Mouse (Mus musculus): ENCODE measurements around the gene Sec13. TPM values are rescaled to one million over a fixed set of nuclear protein-coding genes. Genes with fewer than 3 reads are reported as not detected.

Gene Sec13
- polyA plus RNA-seq, 2 experiments from 2014 or later = 139 to 168 TPM

DNA sequence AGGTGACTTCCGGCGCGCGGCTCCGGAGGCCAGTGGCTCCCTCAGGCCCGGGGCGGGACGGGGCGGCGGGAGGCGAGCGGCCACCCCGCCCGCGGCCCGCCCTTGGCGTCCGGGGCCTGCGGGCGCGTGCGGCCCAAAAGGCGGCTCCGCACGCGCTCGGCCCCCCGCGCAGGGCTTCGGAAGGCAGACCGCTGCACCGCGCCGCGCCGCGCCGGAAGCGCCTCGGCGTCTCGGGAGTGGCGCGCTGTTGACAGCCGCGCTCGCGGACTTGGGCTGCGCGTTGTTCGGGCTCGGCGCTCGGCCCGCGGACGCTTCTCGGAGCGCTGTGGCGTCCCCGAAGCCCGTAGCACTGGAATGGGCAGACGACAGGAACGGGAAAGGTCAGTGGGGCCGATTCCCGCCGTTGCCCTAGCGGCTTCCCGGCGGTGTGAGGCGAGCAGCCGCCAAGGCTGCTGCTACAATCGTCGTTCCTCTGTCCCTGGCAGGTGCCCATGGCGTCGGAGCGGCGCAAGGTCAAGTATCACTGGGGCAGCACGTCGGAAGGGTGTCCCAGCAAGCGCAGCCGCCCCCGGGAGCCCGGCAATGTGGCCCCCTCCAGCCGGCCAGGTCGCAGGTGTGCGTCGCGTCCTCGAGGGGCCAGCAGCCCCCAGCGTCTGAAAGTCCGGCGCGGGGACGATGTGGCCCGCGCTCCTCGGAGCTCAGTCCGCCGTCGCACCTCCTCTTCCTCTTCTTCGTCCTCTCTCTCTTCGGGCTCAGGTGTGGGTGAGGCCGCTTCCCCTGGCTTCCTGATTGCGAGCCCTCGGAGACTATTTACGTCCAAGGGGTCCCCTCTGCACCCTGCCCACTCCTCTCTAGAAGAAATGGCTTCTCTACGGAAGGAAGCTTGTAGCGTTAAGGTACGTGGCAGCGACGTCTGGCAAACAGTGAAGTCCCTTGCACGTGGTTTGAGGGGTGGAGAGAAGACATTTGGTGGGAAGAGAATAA lies 43.0 kb downstream of the Sec13 start:
- peak; percentile 3 for ATAC-seq

DNA sequence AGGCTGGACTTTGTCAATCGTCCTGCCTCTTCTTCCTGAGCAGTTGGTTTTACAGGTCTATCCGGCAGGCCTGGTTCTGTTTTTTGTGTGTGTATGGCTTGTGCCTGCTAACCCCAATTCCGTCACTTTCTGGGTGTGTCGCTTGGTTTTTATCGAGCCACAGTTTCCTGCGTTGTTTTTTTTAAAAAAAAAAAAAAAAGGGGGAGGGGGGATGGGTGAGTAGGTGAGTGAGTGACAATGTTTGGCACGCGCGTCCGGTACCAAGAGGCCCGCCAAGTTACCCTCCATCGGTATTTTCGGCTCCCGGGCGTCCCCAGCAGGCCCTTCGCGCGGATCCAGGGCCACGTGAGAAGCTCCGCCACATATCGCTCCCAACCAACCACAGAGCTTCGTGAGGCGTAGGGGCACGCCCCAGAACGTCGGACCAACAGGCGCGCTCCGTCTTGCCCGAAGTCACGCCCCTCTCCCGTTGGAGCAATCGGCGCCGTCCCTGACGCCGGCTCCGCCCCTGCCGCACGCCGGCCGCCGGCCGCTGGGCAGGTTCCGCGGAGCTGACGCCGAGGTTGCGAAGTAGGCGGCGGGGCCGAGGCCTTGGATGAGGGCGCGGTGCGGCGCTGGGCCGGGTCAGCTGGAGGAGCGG lies 43.8 kb downstream of the Sec13 start, which contains the start of gene Tatdn2:
Gene Tatdn2 (plus strand): TSS at position 469 of the 640 bp plus-strand sequence.
- peak; percentile 87 for ATAC-seq

DNA sequence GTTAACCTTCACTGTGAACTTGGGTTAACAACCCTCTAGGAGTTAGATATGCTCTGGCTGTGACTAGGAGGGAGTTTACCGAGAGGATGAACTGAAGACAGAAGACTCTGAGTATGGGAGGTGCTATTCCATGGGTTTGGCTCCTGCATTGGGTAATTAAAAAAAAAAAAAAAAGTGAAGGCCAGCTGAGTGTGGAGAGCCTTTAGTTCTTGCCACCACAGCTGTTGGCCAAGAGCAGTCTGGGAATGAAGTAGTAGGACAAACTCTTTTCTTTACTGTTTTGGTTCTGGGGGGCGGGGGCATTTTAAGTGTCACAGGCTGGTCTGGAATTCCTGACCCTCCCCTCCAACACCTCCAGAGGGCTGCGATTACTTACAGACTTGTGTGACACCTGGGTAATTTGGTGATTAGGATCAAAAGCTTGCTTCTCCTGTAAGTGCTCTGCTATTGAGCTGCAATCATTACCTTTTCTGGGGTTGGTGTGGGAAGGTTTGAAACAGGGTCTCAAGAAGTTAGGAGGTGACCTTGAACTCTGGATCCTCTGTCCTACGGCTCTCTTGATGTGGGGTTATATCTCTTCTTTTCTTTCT lies 44.7 kb downstream of the Sec13 start:
- no peak for ATAC-seq

DNA sequence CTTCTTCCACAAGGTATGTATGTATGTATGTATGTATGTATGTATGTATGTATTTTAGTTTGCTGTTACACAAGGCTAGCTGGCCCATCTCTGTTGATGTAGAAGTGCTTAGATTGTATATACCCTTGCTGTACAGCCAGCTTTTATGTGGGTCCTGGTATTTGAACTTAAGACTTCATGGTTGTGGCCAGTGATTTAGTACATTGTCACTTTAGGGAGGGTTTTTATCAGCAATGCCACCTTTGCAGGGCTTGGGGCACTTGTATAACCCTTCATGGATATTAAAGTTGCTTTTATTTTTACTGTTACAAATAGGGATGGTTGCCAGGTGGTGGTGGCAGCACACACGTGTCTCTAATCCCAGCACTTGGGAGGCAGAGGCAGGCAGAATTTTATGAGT lies 45.3 kb downstream of the Sec13 start:
- ATAC-seq = no peak

DNA sequence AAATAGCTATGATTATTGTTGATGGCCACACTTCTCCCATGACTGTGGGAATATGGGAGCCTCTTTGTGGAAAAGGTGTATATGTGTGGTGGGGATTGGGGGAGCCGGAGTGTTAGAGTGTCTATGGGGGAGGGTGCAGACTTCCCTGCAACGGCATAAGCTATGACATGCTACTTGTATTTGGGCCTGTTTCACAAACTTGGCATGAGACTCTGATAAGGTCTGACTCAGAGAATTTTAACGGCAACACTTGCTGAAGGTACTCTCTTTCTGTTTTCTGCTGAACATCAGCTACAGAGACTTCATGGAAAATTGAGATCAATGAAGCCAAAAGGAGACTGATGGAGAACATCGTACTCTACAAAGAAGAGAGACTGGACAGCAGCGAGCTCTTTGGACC lies 47.2 kb downstream of the Sec13 start:
- no peak for ATAC-seq

DNA sequence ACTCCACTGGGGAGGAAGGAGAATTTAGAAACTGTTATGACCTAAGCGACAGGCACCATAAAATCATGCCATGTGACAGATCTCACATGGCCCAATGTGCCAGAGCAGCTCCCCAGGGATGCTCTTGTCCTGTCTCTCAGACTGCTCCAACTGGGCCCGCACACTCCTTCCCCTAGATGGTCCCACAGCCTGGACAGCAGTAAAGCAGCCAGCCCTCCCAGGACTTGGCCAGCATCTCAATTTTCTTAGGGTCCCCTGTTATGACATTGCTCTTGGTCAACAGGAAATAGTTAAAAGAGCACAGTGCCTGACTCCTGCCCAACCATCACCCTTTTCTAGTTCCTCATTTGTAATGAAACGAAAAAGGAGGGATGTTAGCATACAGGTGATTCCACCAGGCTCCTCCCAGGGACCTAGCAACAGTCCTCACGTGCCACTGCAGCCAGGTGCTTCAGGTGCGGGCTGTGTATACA lies 47.8 kb downstream of the Sec13 start:
- no peak for ATAC-seq

DNA sequence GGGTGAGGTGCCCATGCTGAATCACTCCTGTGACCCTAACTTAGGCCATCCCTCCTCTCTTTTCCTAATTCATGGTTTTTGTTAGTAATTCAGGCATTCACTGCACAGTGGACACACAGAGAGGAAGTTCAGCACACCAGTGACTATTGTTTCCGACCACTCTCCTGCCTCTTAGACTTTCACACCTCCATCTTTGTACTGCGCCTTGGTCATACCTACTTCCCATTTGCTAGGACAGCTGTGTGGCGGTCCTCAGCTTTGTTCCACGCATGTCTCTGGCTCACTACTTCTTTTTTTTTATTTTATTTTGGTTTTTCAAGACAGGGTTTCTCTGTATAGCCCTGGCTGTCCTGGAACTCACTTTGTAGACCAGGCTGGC lies 49.5 kb downstream of the Sec13 start:
- no peak for ATAC-seq

DNA sequence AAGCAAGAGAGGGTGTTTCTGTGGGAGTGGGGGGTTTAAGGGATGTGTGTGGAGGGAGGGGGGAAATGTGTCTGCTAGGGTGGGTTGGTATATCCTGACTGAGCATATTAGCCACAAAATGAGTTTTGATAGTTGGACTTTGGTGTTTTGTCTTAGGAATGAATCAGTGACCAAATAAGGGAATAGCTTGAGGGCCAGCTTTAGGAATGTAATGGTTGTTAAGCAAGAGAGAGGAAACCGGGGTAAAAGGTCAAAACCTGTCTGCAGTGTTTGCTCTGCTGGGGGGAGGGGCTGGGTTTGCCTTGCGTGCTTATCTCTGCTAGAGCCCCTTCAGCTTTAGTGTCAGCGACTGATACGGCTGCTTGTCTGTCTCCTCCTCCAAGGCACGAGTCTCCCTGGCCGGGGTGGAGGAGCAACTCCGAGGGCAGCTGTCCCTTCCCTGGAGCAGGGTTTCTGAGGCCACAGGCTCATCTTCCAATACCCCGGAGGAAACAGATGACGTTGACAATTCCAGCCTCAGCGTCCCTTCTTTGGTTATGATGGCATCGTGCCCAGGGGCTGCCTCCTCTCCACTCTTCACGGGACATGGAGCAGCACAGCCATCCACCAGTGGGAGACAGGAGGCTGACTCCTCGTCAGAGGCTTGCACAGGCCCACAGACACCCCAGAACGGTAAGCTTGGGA lies 50.0 kb downstream of the Sec13 start:
- peak; percentile 55 for ATAC-seq

DNA sequence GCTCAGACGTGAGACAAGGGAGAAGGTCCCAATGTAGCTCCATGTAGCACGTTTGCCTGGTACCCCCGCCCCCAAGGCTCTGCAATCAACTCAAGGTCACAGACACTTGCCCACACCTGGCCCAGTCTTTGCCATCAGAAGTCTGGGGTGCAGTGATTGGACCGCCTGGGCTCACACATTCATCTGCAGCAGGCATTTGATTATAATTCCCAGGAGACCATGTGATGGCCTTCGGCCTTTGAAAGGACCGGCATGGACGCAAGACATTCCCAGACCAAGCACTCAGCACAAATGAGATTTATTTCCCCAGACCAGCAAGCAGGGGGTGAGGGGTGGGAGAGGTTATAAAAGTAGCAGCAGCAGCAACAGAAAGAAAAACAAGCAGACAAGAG lies 50.5 kb downstream of the Sec13 start:
- ATAC-seq = no peak

DNA sequence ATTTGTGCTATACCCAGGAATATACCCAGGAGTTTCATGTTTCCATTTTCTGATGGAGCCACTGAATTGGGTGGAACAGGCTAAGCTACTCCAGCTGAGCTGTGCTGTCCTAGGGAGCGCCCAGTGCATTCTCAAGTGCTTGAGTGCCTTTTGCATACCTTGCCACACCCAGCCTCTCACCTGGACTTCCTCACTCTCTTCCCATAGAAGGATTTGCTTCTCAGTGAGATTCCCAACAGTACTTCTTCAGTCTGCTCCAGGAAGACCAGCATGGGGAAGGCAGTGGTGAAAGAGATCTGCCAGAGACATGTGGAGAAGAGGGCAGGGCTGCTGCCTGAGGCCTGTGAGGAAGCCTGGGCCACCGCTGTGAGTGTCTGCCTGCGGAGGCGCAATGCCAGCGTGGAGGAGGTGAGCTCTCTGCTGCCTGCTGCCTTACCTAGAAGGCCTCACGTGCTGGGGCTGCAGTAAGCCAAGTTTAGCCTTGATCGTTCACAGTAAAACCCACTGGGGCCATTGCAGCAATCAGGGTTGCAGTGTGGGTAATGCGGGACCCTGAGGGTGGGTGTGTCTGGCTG lies 53.9 kb downstream of the Sec13 start:
- no peak for ATAC-seq

DNA sequence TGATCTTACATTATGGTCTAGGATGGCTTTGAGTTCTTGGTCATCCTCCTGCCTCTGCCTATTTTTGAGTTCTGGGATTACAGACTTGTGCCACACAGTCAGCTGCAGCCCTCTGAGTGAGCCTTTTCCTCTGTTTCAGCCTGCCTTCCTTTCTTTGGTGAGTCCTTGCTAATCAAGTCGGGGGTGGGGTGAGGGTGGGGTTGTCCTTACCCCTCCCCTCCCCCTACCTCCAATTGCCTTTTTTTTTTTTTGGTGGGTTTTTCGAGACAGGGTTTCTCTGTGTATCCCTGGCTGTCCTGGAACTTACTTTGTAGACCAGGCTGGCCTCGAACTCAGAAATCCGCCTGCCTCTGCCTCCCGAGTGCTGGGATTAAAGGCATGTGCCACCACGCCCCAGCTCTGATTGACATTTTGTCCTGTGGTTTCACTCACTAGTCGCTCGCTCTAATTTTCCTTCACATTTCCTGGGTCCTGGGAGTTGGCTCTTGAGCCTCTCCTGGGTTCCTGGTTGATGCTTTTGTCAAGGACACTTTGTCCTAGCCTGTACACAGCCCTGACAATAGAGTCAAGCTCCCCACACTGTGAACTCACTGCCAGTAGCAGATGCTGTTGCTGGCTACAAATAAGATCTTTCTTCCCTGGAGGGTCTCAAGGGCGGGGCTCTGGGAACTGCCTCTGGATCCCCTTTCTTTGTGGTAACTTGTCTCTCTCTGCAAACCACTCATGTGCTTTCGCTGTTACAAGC lies 57.3 kb downstream of the Sec13 start:
- ATAC-seq = no peak

DNA sequence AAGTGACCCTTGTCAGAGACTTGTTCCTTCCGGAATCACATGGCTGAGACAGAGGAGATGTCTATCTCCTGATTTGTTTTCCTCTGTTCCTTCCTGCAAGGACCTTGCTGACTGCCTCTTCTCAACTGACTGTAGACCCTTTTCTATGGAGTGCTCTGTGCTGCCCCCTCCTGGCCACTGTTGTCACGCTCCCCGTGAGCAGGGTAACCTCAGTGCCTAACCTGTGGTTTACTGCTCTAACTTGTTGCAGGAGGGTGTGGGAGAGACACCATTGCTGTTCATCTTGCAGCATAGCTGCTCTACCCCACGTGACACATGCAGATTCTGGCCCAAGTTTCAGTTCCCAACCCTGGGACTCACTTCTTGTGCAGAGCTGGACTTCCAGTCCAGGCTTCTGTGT lies 59.3 kb downstream of the Sec13 start:
- peak; percentile 84 for ATAC-seq

DNA sequence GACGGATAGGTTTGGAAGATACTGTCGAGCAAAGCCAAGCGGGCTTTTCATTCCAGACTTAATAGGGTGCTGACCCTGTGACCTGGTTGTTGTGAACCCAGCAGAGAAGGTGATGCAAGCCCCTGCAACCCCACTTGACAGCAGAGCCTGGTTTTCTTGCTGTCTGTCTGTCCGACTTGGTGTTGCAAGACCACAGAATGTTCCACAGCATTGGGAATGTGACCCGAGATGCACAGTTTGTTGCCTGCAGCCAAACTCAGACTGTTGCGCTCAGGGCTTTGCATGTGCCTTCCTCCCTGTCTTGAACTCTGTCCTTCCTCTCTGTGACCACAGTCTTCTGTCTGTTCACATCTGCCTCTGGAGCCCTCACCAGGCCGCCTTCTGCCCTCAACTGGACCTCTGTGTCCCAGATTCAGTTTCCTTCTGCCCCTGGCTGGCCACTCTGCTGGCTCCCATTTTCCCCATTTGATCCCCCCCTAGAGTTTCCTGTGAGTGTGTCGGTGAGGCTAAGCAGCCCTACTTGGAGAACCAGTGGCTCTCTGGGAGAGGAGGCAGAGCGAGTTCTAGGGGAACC lies 60.5 kb downstream of the Sec13 start:
- no peak for ATAC-seq

DNA sequence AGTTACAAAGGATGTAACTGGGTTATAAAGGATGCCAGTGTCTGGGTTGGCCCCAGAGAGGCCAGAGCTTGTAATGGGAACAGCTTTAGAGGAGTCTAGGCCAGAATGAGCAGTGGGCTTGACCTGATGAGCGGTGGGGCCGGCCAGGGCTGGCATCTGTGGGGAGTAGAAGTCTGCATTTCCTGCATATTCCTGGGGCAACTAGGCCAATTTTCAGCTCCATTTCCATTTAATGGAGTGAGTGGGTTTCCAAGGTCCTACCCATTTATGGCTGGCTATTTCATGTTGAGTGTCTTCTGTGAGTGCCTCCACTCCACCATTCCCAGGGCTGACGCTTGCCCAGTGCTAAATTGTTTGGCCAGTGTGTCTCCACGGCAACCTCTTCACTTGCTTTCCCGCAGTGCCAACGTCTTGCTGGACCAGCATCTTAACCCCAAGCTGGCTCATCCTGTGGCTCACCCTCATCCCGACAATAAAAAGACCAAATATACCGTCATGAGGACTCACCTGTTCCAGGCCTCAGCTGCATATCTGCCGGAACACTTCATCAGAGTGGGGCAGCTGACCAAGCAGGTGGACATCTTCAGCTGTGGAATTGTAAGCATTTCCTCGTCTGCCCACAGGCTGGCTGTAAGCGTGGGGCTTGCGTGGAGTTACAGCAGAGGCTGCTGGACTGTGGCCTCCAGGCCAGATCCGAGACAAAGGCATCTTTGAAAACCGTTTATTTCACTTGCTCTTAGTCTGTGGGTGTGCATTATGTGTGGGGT lies 62.1 kb downstream of the Sec13 start:
- no peak for ATAC-seq

Other genes starting within 250 kb of the Sec13 start
- under 1 TPM in 1 of 2 experiments, not detected in 1; 0.20 TPM for gene Prrt3, start 238.8 kb downstream of the Sec13 start, polyA plus RNA-seq (2017; shearing (Covaris generic))
- 10 to 100 TPM; 57.7 to 61.8 TPM for gene Emc3, start 209.1 kb downstream of the Sec13 start, polyA plus RNA-seq (2017; shearing (Covaris generic))
- 1 to 10 TPM; 4.4 to 7.2 TPM for gene Fancd2, start 209.1 kb downstream of the Sec13 start, polyA plus RNA-seq (2017; shearing (Covaris generic))
- not detected for gene Fancd2os, start 140.0 kb downstream of the Sec13 start, polyA plus RNA-seq (2017; shearing (Covaris generic))
- gene Brk1, start 136.0 kb downstream of the Sec13 start, polyA plus RNA-seq (2017; shearing (Covaris generic)) = 100 to 1,000 TPM; 275 to 326 TPM
- 10 to 100 TPM in 1 of 2 experiments, 1 to 10 TPM in 1; 7.1 to 14.5 TPM for gene Vhl, start 116.8 kb downstream of the Sec13 start, polyA plus RNA-seq (2017; shearing (Covaris generic))
- gene Irak2, start 102.3 kb downstream of the Sec13 start, polyA plus RNA-seq (2017; shearing (Covaris generic)) = 10 to 100 TPM; 21.9 to 29.8 TPM
- 1 to 10 TPM; 1.0 to 5.0 TPM for gene Tatdn2, start 43.7 kb downstream of the Sec13 start, polyA plus RNA-seq (2017; shearing (Covaris generic))
- not detected for gene Ghrl, start 20.9 kb downstream of the Sec13 start, polyA plus RNA-seq (2017; shearing (Covaris generic))